Mouse (Mus musculus): ENCODE measurements around the gene Prpf38b.
"Not testable (repeated sequence)": the region's sequence is repeated elsewhere in the genome, so short reads cannot be mapped to it uniquely, and the experiment has no call there.

Gene Prpf38b

GRCm38 (mm10) chr3:108900147-108900546, 11.4 kb downstream of the Prpf38b start:
- no peak for DNase-seq

GRCm38 (mm10) chr3:108898640-108899039, 12.9 kb downstream of the Prpf38b start:
- DNase-seq: no peak

- DNase-seq: no peak
These were observed 18.6 kb downstream of the Prpf38b start for GRCm38 (mm10) chr3:108892914-108893313.

- no peak for DNase-seq
These were observed 19.4 kb downstream of the Prpf38b start for GRCm38 (mm10) chr3:108892080-108892479.

GRCm38 (mm10) chr3:108889908-108890307, 21.6 kb downstream of the Prpf38b start, which contains the start of gene Fndc7:
Gene Fndc7, minus strand, starts transcription at chr3:108890008.
- no peak for DNase-seq

GRCm38 (mm10) chr3:108887618-108887975, 23.9 kb downstream of the Prpf38b start:
- DNase-seq: no peak

- DNase-seq: no peak
These were observed 24.5 kb downstream of the Prpf38b start for GRCm38 (mm10) chr3:108886934-108887617.

- no peak for DNase-seq
These were observed 25.6 kb downstream of the Prpf38b start for GRCm38 (mm10) chr3:108885686-108886530.

GRCm38 (mm10) chr3:108884706-108885289, 26.7 kb downstream of the Prpf38b start:
- DNase-seq: no peak

GRCm38 (mm10) chr3:108883067-108883466, 28.5 kb downstream of the Prpf38b start:
- DNase-seq: no peak

- not testable (repeated sequence) for DNase-seq
These were observed 29.7 kb downstream of the Prpf38b start for GRCm38 (mm10) chr3:108881873-108882272.

- no peak for DNase-seq
These were observed 30.7 kb downstream of the Prpf38b start for GRCm38 (mm10) chr3:108880544-108881507.

GRCm38 (mm10) chr3:108879836-108880435, 31.6 kb downstream of the Prpf38b start:
- DNase-seq: no peak

GRCm38 (mm10) chr3:108879129-108879528, 32.4 kb downstream of the Prpf38b start:
- DNase-seq: no peak

- DNase-seq: no peak
These were observed 40.9 kb downstream of the Prpf38b start for GRCm38 (mm10) chr3:108870631-108871030.

GRCm38 (mm10) chr3:108867449-108867848, 44.1 kb downstream of the Prpf38b start:
- DNase-seq: no peak

GRCm38 (mm10) chr3:108865676-108866075, 45.9 kb downstream of the Prpf38b start:
- DNase-seq: no peak

GRCm38 (mm10) chr3:108865129-108865528, 46.4 kb downstream of the Prpf38b start:
- no peak for DNase-seq

- no peak for DNase-seq
These were observed 48.4 kb downstream of the Prpf38b start for GRCm38 (mm10) chr3:108863091-108863490.

- DNase-seq: not testable (repeated sequence)
These were observed 49.2 kb downstream of the Prpf38b start for GRCm38 (mm10) chr3:108862282-108862681.

- DNase-seq: no peak
These were observed 50.7 kb downstream of the Prpf38b start for GRCm38 (mm10) chr3:108860786-108861185.

- DNase-seq: peak; percentile 39 to 52
These were observed 53.2 kb downstream of the Prpf38b start for GRCm38 (mm10) chr3:108858231-108858770.
